12 mouse cellular contexts compared by ENCODE assay signal in the genomic region with DNA sequence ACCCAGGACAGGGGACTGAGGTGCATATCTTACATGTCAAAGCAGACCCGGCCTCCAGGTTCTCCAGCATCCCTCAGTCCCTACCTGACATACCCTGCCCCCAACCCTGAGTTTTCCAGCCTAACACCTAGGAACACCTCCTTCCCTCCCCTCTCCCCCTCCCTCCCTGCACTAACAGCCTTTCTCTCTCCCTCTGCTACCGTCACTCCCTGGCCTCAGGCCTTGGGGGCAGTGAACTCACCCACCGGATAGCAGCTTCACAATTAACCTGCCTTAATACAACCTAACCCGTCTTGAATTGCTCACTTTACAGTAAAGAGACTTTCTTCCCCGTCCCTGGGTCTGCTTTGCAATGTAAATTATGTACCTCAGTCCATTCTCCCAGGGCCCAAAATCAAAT.
"Had no signal": no experiment of that assay in that cellular context is flagged by ENCODE, and none has a peak within 500 bp of the region (broad histone marks: within the 10 kb centered on the region; RNA-seq: fewer than 3 reads in every experiment).

No protein-coding gene starts in this region.

- H3K9me3 ChIP-seq: liver, embryonic 13.5 days; neural tube, embryonic 13.5 days had no signal

- H3K27me3 ChIP-seq: liver, embryonic 13.5 days; neural tube, embryonic 13.5 days had no signal

- H3K4me1 ChIP-seq: liver, embryonic 13.5 days; neural tube, embryonic 13.5 days had no signal

- H3K4me2 ChIP-seq: liver, embryonic 13.5 days; midbrain, embryonic 11.5 days; neural tube, embryonic 13.5 days had no signal

- DNase-seq: kidney, adult 2 months; kidney, postnatal 25 days; layer of hippocampus, adult 9-11 months; liver, embryonic 13.5 days; lung, adult 2 months; lung, postnatal 14 days; midbrain, embryonic 14.5 days; thymus, postnatal 25 days had no signal

- H3K9ac ChIP-seq: liver, embryonic 13.5 days; neural tube, embryonic 13.5 days had no signal

- H3K27ac ChIP-seq: kidney, postnatal 0 days; layer of hippocampus, adult 2 months; liver, embryonic 13.5 days; neural tube, embryonic 13.5 days had no signal

- H3K4me3 ChIP-seq: layer of hippocampus, adult 2 months; liver, embryonic 13.5 days; neural tube, embryonic 13.5 days had no signal
